Mouse (Mus musculus) heart, embryonic 15.5 days (tissue): ENCODE measurements around the gene 1700029H14Rik. TPM values are rescaled to one million over a fixed set of nuclear protein-coding genes. Genes with fewer than 3 reads are reported as not detected.
A peak's percentile ranks its signal among the peaks of the same experiment; 100 is the strongest.

Source experiments
- ATAC-seq: fragments of 200-750 bp; cut with Nextera tagmentation; replicated peaks from 2 replicates; pipeline ENCODE4 v1.8.0; 2017; ENCODE audit warnings: low read depth, moderate TSS enrichment; ENCODE audit not compliant: insufficient number of reproducible peaks, insufficient read depth, low FRiP score
- H3K27ac ChIP-seq: fragments of 300-500 bp; sonication (generic); 2 replicates; pipeline ENCODE4 v1.5.1; 2015; ENCODE audit warnings: mild to moderate bottlenecking, inconsistent platforms
- H3K27me3 ChIP-seq: fragments of 300-500 bp; sonication (generic); 2 replicates; pipeline ENCODE4 v1.6.1; 2015; ENCODE audit warnings: inconsistent platforms
- H3K36me3 ChIP-seq: fragments of 300-500 bp; sonication (generic); 2 replicates; pipeline ENCODE4 v1.6.1; 2015; ENCODE audit warnings: mild to moderate bottlenecking, inconsistent platforms
- H3K4me1 ChIP-seq: fragments of 300-500 bp; sonication (generic); replicated peaks from 2 replicates; pipeline ENCODE4 v1.6.1; 2015; ENCODE audit warnings: inconsistent platforms
- H3K4me2 ChIP-seq: fragments of 300-500 bp; sonication (generic); 2 replicates; pipeline ENCODE4 v1.6.1; 2015; ENCODE audit warnings: inconsistent platforms, mild to moderate bottlenecking, moderate library complexity
- H3K4me3 ChIP-seq: fragments of 300-500 bp; sonication (generic); 2 replicates; pipeline ENCODE4 v1.5.1; 2015; ENCODE audit warnings: mild to moderate bottlenecking, inconsistent platforms
- H3K9ac ChIP-seq: fragments of 300-500 bp; sonication (generic); 2 replicates; pipeline ENCODE4 v1.6.1; 2015; ENCODE audit warnings: mild to moderate bottlenecking, inconsistent platforms
- H3K9me3 ChIP-seq: fragments of 300-500 bp; sonication (generic); replicated peaks from 2 replicates; pipeline ENCODE4 v1.6.1; 2016; ENCODE audit warnings: inconsistent platforms
- WGBS: fragments of 180-500 bp; shearing (Covaris S2); methylation state at CpG from one replicate; pipeline ENCODE4 v1.1.7; 2015; ENCODE audit warnings: mixed read lengths; 5-methylcytosine and 5-hydroxymethylcytosine counted together
- polyA plus RNA-seq: library from polyadenylated mRNA; unstranded; fragments of >200 nt; fragmentation: Nextera tagmentation; extraction: Ambion mirVana; gene quantifications from 2 replicates; pipeline ENCODE4 v1.2.1, GENCODE M21; 2015

The 1700029H14Rik gene
- polyA plus RNA-seq, result not detected in 2 replicates

- H3K9ac ChIP-seq, result no peak within 1 kb of the TSS
- peak within 1 kb of the TSS; percentile 9; the same call in 1 of the 2 replicates for H3K4me2 ChIP-seq
- 32% methylated on average over 13 of the region's 13 CpGs for WGBS
- H3K36me3 ChIP-seq, result 0 out of 2 replicates have a peak, but pooled peaks cover 4% of the 10 kb centered on the region
- H3K9me3 ChIP-seq, result no peaks in the 10 kb centered on the region
- 0 out of 2 replicates have a peak, but pooled peaks cover 4% of the 10 kb centered on the region for H3K4me1 ChIP-seq
- ATAC-seq, result 0 out of 2 replicates have a peak, but pooled peaks have one; percentile 54
- no peaks in the 10 kb centered on the region for H3K27me3 ChIP-seq
- no peak within 1 kb of the TSS for H3K4me3 ChIP-seq
- no peak within 1 kb of the TSS for H3K27ac ChIP-seq
These were observed at the start of gene 1700029H14Rik for GRCm38 (mm10) chr8:13562118-13562517. TSS of gene 1700029H14Rik (minus strand) at chr8:13562461.

GRCm38 (mm10) chr8:13611702-13612101 lies 49.4 kb upstream of the 1700029H14Rik start:
- Histone ChIP-seq H3K4me3 (no peak overlapping the region), H3K9me3 (no peaks in the 10 kb centered on the region), H3K27me3 (no peaks in the 10 kb centered on the region), H3K4me2 (no peak overlapping the region), H3K4me1 (peaks cover 14% of the 10 kb centered on the region), H3K9ac (no peak overlapping the region), H3K36me3 (peaks cover 13% of the 10 kb centered on the region), H3K27ac (no peak overlapping the region)
- ATAC-seq, result no peak
- WGBS, result 86% methylated on average over 12 of the region's 12 CpGs

DNA sequence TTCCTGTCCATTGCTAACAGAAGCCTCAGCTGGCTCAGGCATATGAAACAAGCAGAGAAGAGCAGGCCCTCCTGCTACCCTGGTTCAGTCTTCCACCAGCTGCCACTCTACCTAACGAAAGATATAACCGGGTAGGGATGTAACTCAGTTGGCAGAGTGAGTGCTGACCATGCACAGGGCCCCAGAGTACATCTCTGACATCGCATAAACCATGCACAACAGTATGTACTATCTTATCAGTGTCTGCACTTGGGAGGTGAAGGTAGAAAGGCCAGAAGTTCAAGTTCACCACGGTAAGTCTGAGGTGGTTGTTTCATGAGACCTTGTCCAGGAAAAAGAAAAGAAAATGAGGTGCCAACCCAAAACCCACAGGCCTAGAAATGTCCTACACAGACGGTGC lies 47.7 kb upstream of the 1700029H14Rik start:
- Histone ChIP-seq H3K27me3 (no peaks in the 10 kb centered on the region), H3K36me3 (peaks cover 13% of the 10 kb centered on the region), H3K4me1 (peaks cover 24% of the 10 kb centered on the region), H3K4me2 (no peak overlapping the region), H3K9ac (no peak overlapping the region), H3K27ac (no peak overlapping the region), H3K9me3 (no peaks in the 10 kb centered on the region), H3K4me3 (no peak overlapping the region)
- WGBS, result 45% methylated on average over 5 of the region's 5 CpGs
- no peak for ATAC-seq

DNA sequence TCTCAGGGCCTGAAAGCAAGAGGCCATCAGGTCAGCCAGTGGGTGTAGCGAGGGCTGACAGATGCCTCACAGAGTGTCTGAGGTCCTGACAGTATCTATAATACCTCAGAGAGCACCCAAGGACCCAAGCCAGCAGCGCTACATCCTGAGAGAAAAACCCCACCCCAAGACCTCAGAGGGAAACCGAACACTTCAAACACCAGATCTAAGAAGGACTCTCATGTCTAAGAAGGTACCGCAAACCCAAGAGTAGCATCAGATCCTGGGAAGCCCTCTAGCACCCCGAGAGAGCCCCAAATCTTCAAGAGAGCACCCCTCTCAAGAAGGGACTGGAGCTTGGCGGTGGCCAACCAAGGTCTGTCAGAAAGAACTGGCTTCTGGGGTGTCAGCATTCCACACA lies 46.7 kb upstream of the 1700029H14Rik start:
- no peak overlapping the region for H3K27ac ChIP-seq
- no peaks in the 10 kb centered on the region for H3K9me3 ChIP-seq
- H3K4me3 ChIP-seq, result no peak overlapping the region
- 87% methylated on average over 6 of the region's 6 CpGs for WGBS
- H3K4me2 ChIP-seq, result no peak overlapping the region
- no peak overlapping the region for H3K9ac ChIP-seq
- H3K36me3 ChIP-seq, result peaks cover 13% of the 10 kb centered on the region
- ATAC-seq, result no peak
- no peaks in the 10 kb centered on the region for H3K27me3 ChIP-seq
- H3K4me1 ChIP-seq, result peaks cover 20% of the 10 kb centered on the region

- Histone ChIP-seq H3K36me3 (no peaks in the 10 kb centered on the region; the same call in 1 of the 2 replicates), H3K4me2 (no peak overlapping the region), H3K9ac (no peak overlapping the region), H3K27me3 (no peaks in the 10 kb centered on the region), H3K9me3 (no peaks in the 10 kb centered on the region), H3K27ac (peak overlapping the region; percentile 46), H3K4me1 (peaks cover 23% of the 10 kb centered on the region), H3K4me3 (no peak overlapping the region)
- ATAC-seq, result 0 out of 2 replicates have a peak, but pooled peaks have one; percentile 24
- WGBS, result 49% methylated on average over 7 of the region's 7 CpGs
These were observed 43.7 kb upstream of the 1700029H14Rik start for GRCm38 (mm10) chr8:13605920-13606480.

DNA sequence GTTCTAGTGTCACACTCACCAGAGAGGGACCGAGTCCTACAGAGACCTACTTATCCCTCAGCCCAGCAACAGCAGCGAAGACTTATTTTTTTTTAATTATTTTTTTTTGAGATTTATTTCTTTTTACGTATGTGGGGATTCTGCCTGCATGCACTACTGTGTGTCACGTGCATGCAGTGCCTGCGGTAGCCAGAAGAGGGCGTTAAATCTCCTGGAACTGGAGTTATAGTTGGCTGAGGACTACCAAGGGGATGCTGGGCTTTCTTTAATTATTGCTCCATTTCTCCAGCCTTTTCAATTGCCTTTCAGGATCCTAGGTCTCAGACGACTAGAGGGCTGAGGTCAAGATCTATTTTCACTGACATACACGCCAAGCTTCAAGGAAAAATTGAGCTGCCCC lies 40.4 kb upstream of the 1700029H14Rik start:
- H3K27ac ChIP-seq, result no peak overlapping the region
- no peak overlapping the region for H3K9ac ChIP-seq
- H3K4me3 ChIP-seq, result no peak overlapping the region
- no peak for ATAC-seq
- no peak overlapping the region for H3K4me2 ChIP-seq
- H3K4me1 ChIP-seq, result peaks cover 30% of the 10 kb centered on the region
- no peaks in the 10 kb centered on the region for H3K27me3 ChIP-seq
- peaks cover 3% of the 10 kb centered on the region for H3K36me3 ChIP-seq
- H3K9me3 ChIP-seq, result no peaks in the 10 kb centered on the region
- WGBS, result 66% methylated on average over 8 of the region's 8 CpGs

DNA sequence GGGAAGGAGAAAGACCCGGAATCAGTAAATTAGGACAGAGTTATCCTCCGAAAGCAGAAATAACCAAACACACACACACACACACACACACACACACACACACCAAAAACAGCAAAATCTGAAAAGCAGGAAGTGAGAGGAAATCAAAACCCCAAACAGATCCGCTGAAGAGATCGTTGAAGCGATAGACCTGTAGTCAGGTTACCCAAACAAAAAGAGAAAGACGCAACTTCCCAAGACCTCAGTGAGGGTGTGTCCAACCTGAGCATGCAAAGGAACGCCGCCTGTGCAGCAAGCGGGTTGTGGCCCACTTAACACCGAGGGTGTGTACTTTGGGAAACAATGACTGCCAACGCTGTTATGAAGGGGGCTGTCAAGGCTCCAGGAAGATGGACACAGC lies 38.9 kb upstream of the 1700029H14Rik start:
- Histone ChIP-seq H3K9ac (no peak overlapping the region), H3K9me3 (no peaks in the 10 kb centered on the region), H3K27ac (no peak overlapping the region), H3K4me2 (no peak overlapping the region), H3K4me1 (peaks cover 29% of the 10 kb centered on the region), H3K4me3 (no peak overlapping the region), H3K36me3 (peaks cover 14% of the 10 kb centered on the region), H3K27me3 (no peaks in the 10 kb centered on the region)
- no peak for ATAC-seq
- 67% methylated on average over 11 of the region's 11 CpGs for WGBS

DNA sequence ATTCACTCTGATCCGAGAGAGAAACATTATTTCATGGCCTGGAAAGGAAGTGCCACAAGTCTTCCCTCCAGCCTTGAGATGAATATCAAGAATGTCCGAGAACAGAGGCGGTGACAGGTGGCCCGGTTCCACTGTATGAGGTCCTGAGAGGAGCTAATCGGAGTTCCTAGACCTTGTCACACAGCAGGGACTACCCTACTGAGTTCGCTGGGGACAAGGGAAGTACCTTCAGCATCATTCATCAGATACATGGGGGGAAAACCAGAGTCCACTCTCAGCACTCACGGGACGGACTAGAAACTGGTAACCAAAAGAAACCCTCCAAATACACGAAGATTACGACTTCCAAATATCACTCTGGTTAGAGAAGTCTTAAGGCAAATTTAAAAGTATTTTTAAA lies 38.5 kb upstream of the 1700029H14Rik start:
- Histone ChIP-seq H3K4me1 (peaks cover 25% of the 10 kb centered on the region), H3K36me3 (peaks cover 16% of the 10 kb centered on the region), H3K4me3 (no peak overlapping the region), H3K9ac (no peak overlapping the region), H3K4me2 (peak overlapping the region; percentile 26; the same call in 1 of the 2 replicates), H3K27me3 (no peaks in the 10 kb centered on the region), H3K9me3 (no peaks in the 10 kb centered on the region), H3K27ac (peak overlapping the region; percentile 13; the same call in 1 of the 2 replicates)
- WGBS, result 71% methylated on average over 10 of the region's 10 CpGs
- no peak for ATAC-seq

DNA sequence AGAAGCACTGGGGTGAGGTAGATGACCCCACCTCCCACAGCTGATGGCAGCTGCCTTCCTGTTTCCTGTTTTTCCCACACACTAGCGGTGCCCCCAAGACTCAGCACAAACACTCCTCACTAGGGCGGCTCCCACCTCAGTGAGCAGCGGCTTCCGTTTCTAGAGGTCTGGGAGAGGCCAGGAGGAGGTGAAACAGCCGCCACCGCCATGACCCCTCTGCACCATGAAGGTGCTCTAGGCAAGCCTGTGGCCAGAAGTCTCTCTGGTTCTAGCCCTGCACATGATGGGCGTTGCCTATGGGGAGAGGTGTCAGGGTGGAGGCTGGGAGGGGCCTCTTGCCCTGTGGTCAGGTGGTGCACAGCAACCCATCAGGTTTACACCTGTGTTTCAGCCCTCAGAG lies 37.9 kb upstream of the 1700029H14Rik start:
- peaks cover 17% of the 10 kb centered on the region for H3K36me3 ChIP-seq
- H3K4me1 ChIP-seq, result peaks cover 20% of the 10 kb centered on the region
- no peaks in the 10 kb centered on the region for H3K9me3 ChIP-seq
- 54% methylated on average over 7 of the region's 7 CpGs for WGBS
- no peak overlapping the region for H3K9ac ChIP-seq
- H3K27me3 ChIP-seq, result no peaks in the 10 kb centered on the region
- H3K4me2 ChIP-seq, result peak overlapping the region; percentile 26; the same call in 1 of the 2 replicates
- H3K27ac ChIP-seq, result peak overlapping the region; percentile 13; the same call in 1 of the 2 replicates
- peak; percentile 51; the same call in 1 of the 2 replicates for ATAC-seq
- H3K4me3 ChIP-seq, result no peak overlapping the region

DNA sequence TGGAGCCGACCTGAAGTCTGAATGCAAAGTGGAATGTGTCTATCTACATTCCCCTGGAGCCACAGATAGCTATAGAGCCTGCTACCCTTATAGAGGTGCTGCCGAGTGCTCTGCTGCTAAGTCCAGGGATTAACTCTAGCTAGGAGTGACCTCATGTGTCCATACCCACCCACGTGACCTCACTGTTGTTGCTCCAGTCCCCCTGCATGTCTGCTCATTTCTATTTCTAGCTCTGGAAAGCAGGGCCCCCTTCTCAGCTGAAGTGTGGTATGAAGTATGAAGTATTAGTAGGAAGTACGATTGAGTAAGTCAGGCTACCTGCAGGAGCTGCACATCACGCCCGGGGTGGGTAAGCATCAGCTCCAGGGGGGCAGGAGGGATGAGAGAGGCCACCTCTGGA lies 35.5 kb upstream of the 1700029H14Rik start:
- 48% methylated on average over 6 of the region's 6 CpGs for WGBS
- peak overlapping the region; percentile 51 for H3K27ac ChIP-seq
- H3K36me3 ChIP-seq, result peaks cover 17% of the 10 kb centered on the region
- no peaks in the 10 kb centered on the region for H3K27me3 ChIP-seq
- peak overlapping the region; percentile 16; the same call in 1 of the 2 replicates for H3K4me2 ChIP-seq
- H3K9me3 ChIP-seq, result no peaks in the 10 kb centered on the region
- peaks cover 19% of the 10 kb centered on the region for H3K4me1 ChIP-seq
- peak; percentile 54; the same call in 1 of the 2 replicates for ATAC-seq
- no peak overlapping the region for H3K4me3 ChIP-seq
- H3K9ac ChIP-seq, result no peak overlapping the region

DNA sequence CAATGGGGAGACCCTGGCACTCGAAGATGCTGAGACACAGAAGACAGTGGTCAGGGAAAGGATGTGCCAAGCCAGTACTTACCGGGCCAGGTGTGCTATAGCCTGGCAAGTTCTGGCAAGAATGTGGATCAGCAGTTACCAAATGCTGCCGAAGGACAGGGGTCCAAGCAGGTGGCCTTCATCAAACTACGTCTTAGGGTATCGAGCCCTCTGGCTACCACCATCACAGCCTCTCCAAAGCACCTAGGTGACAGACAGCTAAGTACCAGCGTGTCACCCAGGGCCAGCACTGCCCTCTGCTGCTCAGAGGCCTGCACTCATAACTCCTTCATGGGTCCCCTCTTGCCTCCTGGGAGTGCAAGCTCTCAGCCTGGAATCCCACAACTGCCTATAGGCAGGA lies 33.6 kb upstream of the 1700029H14Rik start:
- no peak for ATAC-seq
- 88% methylated on average over 6 of the region's 6 CpGs for WGBS

GRCm38 (mm10) chr8:13594884-13595323 lies 32.6 kb upstream of the 1700029H14Rik start:
- Histone ChIP-seq H3K9me3 (no peaks in the 10 kb centered on the region), H3K27ac (no peak overlapping the region), H3K4me2 (no peak overlapping the region), H3K9ac (no peak overlapping the region), H3K4me3 (no peak overlapping the region), H3K36me3 (peaks cover 17% of the 10 kb centered on the region), H3K27me3 (no peaks in the 10 kb centered on the region), H3K4me1 (peaks cover 10% of the 10 kb centered on the region)
- 74% methylated on average over 11 of the region's 11 CpGs for WGBS
- ATAC-seq, result no peak

More for the DNA sequence above, 33.6 kb upstream of the 1700029H14Rik start:
- no peaks in the 10 kb centered on the region for H3K9me3 ChIP-seq
- H3K36me3 ChIP-seq, result peaks cover 17% of the 10 kb centered on the region
- H3K4me2 ChIP-seq, result no peak overlapping the region
- no peak overlapping the region for H3K9ac ChIP-seq
- no peak overlapping the region for H3K4me3 ChIP-seq
- H3K27me3 ChIP-seq, result no peaks in the 10 kb centered on the region
- peaks cover 17% of the 10 kb centered on the region for H3K4me1 ChIP-seq
- H3K27ac ChIP-seq, result no peak overlapping the region
